In genomic region chr17:84530202-84530796, GRCm38 (mm10) we compare ENCODE assay signal across 16 mouse cellular contexts. TPM values are rescaled to one million over a fixed set of nuclear protein-coding genes. Genes with fewer than 3 reads are reported as not detected.
DNase-seq lines count a peak whose midpoint lies in the region; ATAC-seq and TF ChIP-seq lines count a peak whose summit lies in the region.
"Had no signal": no experiment of that assay in that cellular context is flagged by ENCODE, and none has a peak within 500 bp of the region (broad histone marks: within the 10 kb centered on the region; RNA-seq: fewer than 3 reads in every experiment).

No protein-coding gene starts in this region.

- H3K4me3 ChIP-seq in intestine, embryonic 14.5 days (ENCODE audit: low read depth, low read length) = no peak overlapping the region
- H3K4me3 ChIP-seq in intestine, postnatal 0 days (ENCODE audit: low read depth, low read length) = no peak overlapping the region
- H3K4me3 ChIP-seq in midbrain, embryonic 11.5 days (ENCODE audit: low read depth, low read length) = no peak overlapping the region
- no peak overlapping the region for H3K4me3 ChIP-seq in midbrain, embryonic 15.5 days
- no peak overlapping the region for H3K4me3 ChIP-seq in myocyte
- H3K4me3 ChIP-seq: midbrain, embryonic 10.5 days had no signal

- H3K9ac ChIP-seq in intestine, embryonic 14.5 days (ENCODE audit: low read length) = no peak overlapping the region
- H3K9ac ChIP-seq in intestine, postnatal 0 days (ENCODE audit: low read depth, low read length) = no peak overlapping the region
- no peak overlapping the region for H3K9ac ChIP-seq in midbrain, embryonic 11.5 days (ENCODE audit: low read length)
- no peak overlapping the region for H3K9ac ChIP-seq in midbrain, embryonic 15.5 days
- H3K9ac ChIP-seq: hindbrain, embryonic 14.5 days had no signal

- no peaks in the 10 kb centered on the region for H3K9me3 ChIP-seq in intestine, embryonic 14.5 days (ENCODE audit: control insufficient read depth, low read length)
- H3K9me3 ChIP-seq in intestine, postnatal 0 days (ENCODE audit: control insufficient read depth) = no peaks in the 10 kb centered on the region
- no peaks in the 10 kb centered on the region for H3K9me3 ChIP-seq in midbrain, embryonic 11.5 days (ENCODE audit: control insufficient read depth, low read length)
- no peaks in the 10 kb centered on the region for H3K9me3 ChIP-seq in midbrain, embryonic 15.5 days
- H3K9me3 ChIP-seq: midbrain, embryonic 10.5 days had no signal

- no peak overlapping the region for H3K4me2 ChIP-seq in intestine, embryonic 14.5 days (ENCODE audit: low read length)
- no peak overlapping the region for H3K4me2 ChIP-seq in intestine, postnatal 0 days (replicated peaks; ENCODE audit: low read depth)
- no peak overlapping the region for H3K4me2 ChIP-seq in midbrain, embryonic 11.5 days
- H3K4me2 ChIP-seq in midbrain, embryonic 15.5 days = no peak overlapping the region
- H3K4me2 ChIP-seq in myocyte (ENCODE audit: low read depth) = peak overlapping the region; percentile 55
- H3K4me2 ChIP-seq: hindbrain, embryonic 14.5 days had no signal

- ATAC-seq in intestine, embryonic 14.5 days (replicated peaks; ENCODE audit: low FRiP score, low TSS enrichment, low read depth) = no peak
- no peak for ATAC-seq in intestine, postnatal 0 days
- ATAC-seq in midbrain, embryonic 11.5 days (ENCODE audit: low FRiP score) = no peak
- no peak for ATAC-seq in midbrain, embryonic 15.5 days (replicated peaks)
- no peak for ATAC-seq in CD4-positive, CD25-positive, alpha-beta regulatory T cell, adult 4 months

- no peak for TF ChIP-seq POLR2A in myocyte (IDR thresholded peaks at IDR 0.05; ENCODE audit: insufficient read length, low read depth)

- no peaks in the 10 kb centered on the region for H3K27me3 ChIP-seq in intestine, embryonic 14.5 days (replicated peaks; ENCODE audit: control insufficient read depth, insufficient read depth, low read length)
- no peaks in the 10 kb centered on the region for H3K27me3 ChIP-seq in intestine, postnatal 0 days (replicated peaks; ENCODE audit: control insufficient read depth, insufficient read depth, low read length)
- no peaks in the 10 kb centered on the region for H3K27me3 ChIP-seq in midbrain, embryonic 11.5 days (ENCODE audit: control insufficient read depth, insufficient read depth, low read length)
- no peaks in the 10 kb centered on the region for H3K27me3 ChIP-seq in midbrain, embryonic 15.5 days (replicated peaks)
- no peaks in the 10 kb centered on the region for H3K27me3 ChIP-seq in myocyte (ENCODE audit: control insufficient read depth, insufficient read depth, insufficient read length)

- H3K36me3 ChIP-seq in intestine, embryonic 14.5 days (ENCODE audit: control insufficient read depth, insufficient read depth, low read length) = no peaks in the 10 kb centered on the region
- no peaks in the 10 kb centered on the region for H3K36me3 ChIP-seq in intestine, postnatal 0 days (ENCODE audit: control insufficient read depth, insufficient read depth)
- no peaks in the 10 kb centered on the region for H3K36me3 ChIP-seq in midbrain, embryonic 11.5 days (ENCODE audit: control insufficient read depth, insufficient read depth, low read length)
- no peaks in the 10 kb centered on the region for H3K36me3 ChIP-seq in midbrain, embryonic 15.5 days (replicated peaks)
- no peaks in the 10 kb centered on the region for H3K36me3 ChIP-seq in myocyte (ENCODE audit: control insufficient read depth, insufficient read depth)
- H3K36me3 ChIP-seq: midbrain, embryonic 10.5 days had no signal

- peak; percentile 25 for DNase-seq in embryo, embryonic 10.5 days (ENCODE audit: low spot score)
- DNase-seq in embryo, embryonic 9.5 days (ENCODE audit: extremely low spot score) = no peak
- no peak for DNase-seq in intestine, embryonic 14.5 days (ENCODE audit: low spot score)
- peak; percentile 82 for DNase-seq in midbrain, embryonic 11.5 days (ENCODE audit: low spot score, missing footprints)
- DNase-seq: adrenal gland, adult 2 months; cerebellum, adult 2 months; kidney, adult 9 months; layer of hippocampus, adult 9-11 months; lung, postnatal 14 days; right cerebral cortex, postnatal 25 days had no signal

- peaks cover 20% of the 10 kb centered on the region for H3K4me1 ChIP-seq in intestine, embryonic 14.5 days (replicated peaks; ENCODE audit: control insufficient read depth, insufficient read depth, low read length)
- no peaks in the 10 kb centered on the region for H3K4me1 ChIP-seq in intestine, postnatal 0 days (replicated peaks; ENCODE audit: control insufficient read depth, insufficient read depth, low read length)
- H3K4me1 ChIP-seq in midbrain, embryonic 11.5 days (ENCODE audit: control insufficient read depth, insufficient read depth, low read length) = peaks cover 3% of the 10 kb centered on the region; the same call in 1 of the 2 replicates
- H3K4me1 ChIP-seq in midbrain, embryonic 15.5 days = no peaks in the 10 kb centered on the region

- H3K27ac ChIP-seq in intestine, embryonic 14.5 days (ENCODE audit: low read depth) = 0 out of 2 replicates have a peak overlapping the region, but pooled peaks have one; percentile 47
- no peak overlapping the region for H3K27ac ChIP-seq in intestine, postnatal 0 days (ENCODE audit: low read depth, low read length)
- no peak overlapping the region for H3K27ac ChIP-seq in midbrain, embryonic 11.5 days (ENCODE audit: low read depth, low read length)
- no peak overlapping the region for H3K27ac ChIP-seq in midbrain, embryonic 15.5 days
- H3K27ac ChIP-seq: hindbrain, embryonic 14.5 days; midbrain, embryonic 10.5 days had no signal

- H3ac ChIP-seq in myocyte (ENCODE audit: control insufficient read depth, insufficient read length) = no peak overlapping the region

- 39% methylated on average over 3 of the region's 3 CpGs for WGBS in intestine, embryonic 14.5 days
- 46% methylated on average over 3 of the region's 3 CpGs for WGBS in intestine, postnatal 0 days
- 37% methylated on average over 3 of the region's 3 CpGs for WGBS in midbrain, embryonic 11.5 days
- 28% methylated on average over 3 of the region's 3 CpGs for WGBS in midbrain, embryonic 15.5 days

- no peak for TF ChIP-seq CTCF in intestine, postnatal 0 days (IDR thresholded peaks at IDR 0.05; ENCODE audit: low read depth)

- peaks cover 31% of the 10 kb centered on the region for H3K79me2 ChIP-seq in myocyte (ENCODE audit: control insufficient read depth, insufficient read depth)

TF ChIP-seq in myocyte, 11 proteins besides CTCF, POLR2A, EP300 and RAD21:
- TF ChIP-seq E2F4 (IDR thresholded peaks at IDR 0.05; ENCODE audit: insufficient read depth) (no peak), POLR2AphosphoS2 (IDR thresholded peaks at IDR 0.05; ENCODE audit: insufficient read length, low read depth) (no peak), MYOD1 (IDR thresholded peaks at IDR 0.05; ENCODE audit: control insufficient read depth in 1 of 3, insufficient read length in 2 of 3, low read depth in 2 of 3) (no peak), TCF3 (IDR thresholded peaks at IDR 0.05; ENCODE audit: insufficient read length, low read depth) (no peak), USF1 (IDR thresholded peaks at IDR 0.05; ENCODE audit: low read depth) (no peak), MYOG (IDR thresholded peaks at IDR 0.05; ENCODE audit: control insufficient read depth in 1 of 3, insufficient read depth in 1 of 3, insufficient read length in 2 of 3, low read depth in 2 of 3) (no peak), CEBPB (IDR thresholded peaks at IDR 0.05; ENCODE audit: insufficient read depth, poor library complexity, severe bottlenecking) (no peak), REST (IDR thresholded peaks at IDR 0.05; ENCODE audit: insufficient read depth, insufficient read length) (no peak), TCF12 (IDR thresholded peaks at IDR 0.05; ENCODE audit: insufficient read depth, poor library complexity, severe bottlenecking) (no peak), MAX (IDR thresholded peaks at IDR 0.05; ENCODE audit: low read depth) (no peak), SRF (IDR thresholded peaks at IDR 0.05; ENCODE audit: control insufficient read depth, insufficient read length, low read depth) (no peak)

RNA-seq across cellular contexts. Expression of gene Plekhh2, which starts 18.6 kb away (rescaled TPM):
- polyA plus RNA-seq in intestine, embryonic 14.5 days (2014; fragmentation: Nextera tagmentation; extraction: Ambion mirVana) = 12.7 and 17.2 TPM in 2 replicates
- 2.4 and 2.8 TPM in 2 replicates for polyA plus RNA-seq in intestine, postnatal 0 days (2015; fragmentation: Nextera tagmentation; extraction: Ambion mirVana)
- 2.8 and 3.1 TPM in 2 replicates for polyA plus RNA-seq in midbrain, embryonic 11.5 days (2014; fragmentation: Nextera tagmentation; extraction: Ambion mirVana)
- polyA plus RNA-seq in midbrain, embryonic 15.5 days (2015; fragmentation: Nextera tagmentation; extraction: Ambion mirVana) = 2.2 and 2.6 TPM in 2 replicates
- polyA plus RNA-seq in myocyte (2012; fragmentation: generic; extraction: Trizol) = 6.4 TPM
- not detected for polyA plus RNA-seq in CD4-positive, CD25-positive, alpha-beta regulatory T cell, adult 4 months (2017; shearing (Covaris generic))

Comparison
In these comparisons a context has a peak if more than half of its experiments do, and no peak if none do; other contexts are left out.
1. DNase-seq: peak in embryo, embryonic 10.5 days (single experiment) and midbrain, embryonic 11.5 days (single experiment); none in embryo, embryonic 9.5 days (single experiment) and intestine, embryonic 14.5 days (single experiment).